Mouse (Mus musculus) kidney, postnatal 14 days (tissue): ENCODE measurements around the gene Dnmt3a.

Experiments used
- DNase-seq: peaks from one replicate; pipeline ENCODE4 v3.0.0; 2022; ENCODE audit warnings: mixed read lengths

Gene Dnmt3a

DNA sequence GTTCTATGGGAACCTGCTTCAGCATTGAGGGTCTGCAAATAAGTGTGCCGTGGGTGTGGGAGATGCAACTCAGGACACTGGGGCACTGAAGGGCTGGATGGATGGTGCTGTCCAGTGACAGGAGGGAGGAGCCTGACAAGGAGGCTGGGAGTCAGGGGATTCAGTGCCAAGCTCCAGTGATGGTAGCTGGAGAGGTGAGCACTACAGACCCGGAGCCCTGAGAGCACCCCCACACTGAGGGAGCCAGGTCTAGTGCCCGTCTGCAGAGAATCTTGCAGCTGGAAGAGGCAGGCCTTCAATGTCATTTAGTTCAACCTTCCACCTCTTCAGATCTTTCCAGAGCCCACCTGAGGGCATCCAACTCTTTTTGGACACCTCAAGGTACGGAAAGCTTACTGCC lies at the start of gene Dnmt3a:
Gene Dnmt3a (plus strand): TSS at position 156 of the 400 bp plus-strand sequence.
- DNase-seq: no peak

DNA sequence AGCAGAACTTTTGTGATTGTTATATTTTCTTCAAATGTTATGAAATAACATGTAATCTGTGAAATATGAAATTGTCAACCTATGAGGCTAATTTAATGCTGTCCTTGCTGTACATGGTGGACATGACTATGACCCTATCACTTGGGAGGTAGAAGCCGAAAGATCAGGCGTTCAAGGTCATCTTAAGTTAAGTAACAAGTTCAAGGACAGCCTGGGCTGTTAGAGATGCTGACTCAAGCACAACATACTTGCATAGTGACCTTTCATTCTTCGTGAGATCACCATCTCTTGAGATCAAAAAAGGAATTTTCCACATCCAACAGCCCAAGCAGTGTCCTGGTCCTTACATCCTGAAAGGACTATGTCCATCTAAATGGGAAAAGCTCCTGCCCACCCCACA lies 49.6 kb upstream of the Dnmt3a start:
- no peak for DNase-seq

DNA sequence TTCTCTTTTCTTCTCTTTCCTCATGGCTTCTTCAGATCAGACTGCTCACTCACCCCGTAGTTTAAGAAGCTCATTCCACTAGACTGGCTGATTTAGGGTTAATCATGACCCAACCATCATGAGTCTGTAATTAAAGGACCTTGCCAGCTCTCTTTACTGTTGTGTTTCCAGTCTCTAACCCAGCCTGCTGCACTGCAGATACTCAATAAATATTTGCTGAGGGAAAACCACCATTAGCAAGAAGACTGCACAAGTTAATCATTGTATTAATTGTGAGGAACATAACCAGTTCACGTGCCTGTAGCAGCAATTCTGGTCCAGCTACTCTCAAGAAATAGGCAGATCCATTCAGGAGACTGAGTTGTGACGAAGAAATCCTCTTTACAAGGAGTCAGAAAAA lies 47.7 kb upstream of the Dnmt3a start:
- DNase-seq: peak; percentile 17

DNA sequence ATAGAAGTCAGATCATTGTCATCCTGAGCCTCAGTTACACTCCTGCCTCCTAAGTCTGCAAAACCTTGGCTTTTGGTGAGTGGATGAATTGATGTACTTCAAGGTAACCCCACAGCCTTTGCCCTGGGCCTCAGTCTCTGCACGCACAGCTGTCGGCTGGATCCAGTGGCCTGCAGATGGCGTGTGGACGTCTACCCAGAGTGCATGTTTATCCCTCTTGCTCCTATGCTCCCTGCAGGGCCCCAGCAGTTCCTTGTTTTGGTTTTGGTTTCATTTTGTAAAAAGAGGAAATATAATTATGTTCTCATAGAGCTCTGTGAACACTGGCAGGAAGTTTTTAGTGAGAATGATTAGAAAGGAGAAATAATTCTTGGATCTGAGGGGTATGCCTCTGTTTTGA lies 46.4 kb upstream of the Dnmt3a start:
- peak; percentile 77 for DNase-seq

DNA sequence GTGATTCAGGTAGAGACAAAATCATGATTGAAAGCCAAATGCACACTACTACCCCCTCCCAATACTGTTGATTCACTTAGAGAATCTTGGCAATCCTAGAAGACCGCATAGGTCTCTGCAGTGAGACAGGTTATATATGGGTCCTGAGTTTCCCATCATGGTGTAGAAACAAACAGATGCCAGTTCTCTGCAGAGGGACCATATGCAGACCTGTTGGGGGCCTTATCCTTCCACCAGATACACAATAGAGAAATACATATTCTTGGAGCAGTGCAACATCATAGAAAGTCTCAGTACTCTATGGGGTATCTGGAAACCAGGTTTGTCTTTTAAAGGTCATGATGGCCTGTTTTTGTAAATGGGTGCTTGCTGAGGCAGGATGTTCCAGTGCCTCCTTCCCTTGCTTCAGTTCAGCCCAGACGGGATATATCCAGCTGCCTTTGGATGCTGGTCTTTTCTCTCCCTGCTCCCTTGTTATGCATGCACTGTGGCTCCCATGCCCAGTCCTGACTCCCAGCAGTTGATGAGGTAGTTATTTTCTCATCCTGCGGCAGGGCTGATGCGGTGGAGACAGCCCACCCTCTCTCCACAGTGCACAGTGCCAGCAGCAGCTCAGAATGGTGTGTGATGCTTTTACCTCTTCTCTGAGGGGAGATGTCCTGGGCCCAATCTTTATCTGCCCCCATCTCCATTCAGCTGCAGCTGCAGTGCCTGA lies 44.8 kb upstream of the Dnmt3a start:
- no peak for DNase-seq

DNA sequence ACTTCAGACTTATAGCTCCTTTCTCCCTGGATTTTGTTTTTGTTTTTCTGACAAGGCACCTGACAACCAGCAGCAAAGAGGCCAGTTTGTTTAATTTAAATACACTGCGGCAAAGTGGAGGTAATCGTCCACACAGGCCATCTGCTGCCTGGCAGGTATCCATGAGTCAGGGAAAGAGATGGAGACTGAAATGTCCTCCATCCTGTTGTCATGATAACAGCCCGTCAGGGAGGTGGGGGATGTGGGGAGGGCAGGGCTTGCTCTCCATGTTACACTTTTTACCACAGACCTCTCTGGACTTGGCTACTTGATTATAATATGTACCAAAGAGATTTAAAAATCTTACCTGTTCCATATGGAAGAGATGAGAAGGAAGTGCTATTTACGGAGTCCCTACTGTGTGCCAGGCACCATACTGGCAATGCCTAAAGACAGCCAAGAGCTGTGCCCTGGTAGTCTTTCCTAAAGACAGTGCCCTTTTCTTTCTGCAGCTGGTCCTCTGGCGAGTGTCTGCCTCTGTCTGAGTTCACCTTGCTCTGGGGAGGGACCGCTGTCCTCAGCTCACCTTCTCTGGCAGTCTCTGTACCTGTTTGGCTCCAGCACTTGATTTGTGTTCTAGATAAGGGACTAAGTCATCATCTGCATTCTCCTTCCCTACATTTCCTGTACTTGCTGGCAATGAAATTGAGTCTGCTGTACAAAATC lies 44.1 kb upstream of the Dnmt3a start:
- DNase-seq: no peak

DNA sequence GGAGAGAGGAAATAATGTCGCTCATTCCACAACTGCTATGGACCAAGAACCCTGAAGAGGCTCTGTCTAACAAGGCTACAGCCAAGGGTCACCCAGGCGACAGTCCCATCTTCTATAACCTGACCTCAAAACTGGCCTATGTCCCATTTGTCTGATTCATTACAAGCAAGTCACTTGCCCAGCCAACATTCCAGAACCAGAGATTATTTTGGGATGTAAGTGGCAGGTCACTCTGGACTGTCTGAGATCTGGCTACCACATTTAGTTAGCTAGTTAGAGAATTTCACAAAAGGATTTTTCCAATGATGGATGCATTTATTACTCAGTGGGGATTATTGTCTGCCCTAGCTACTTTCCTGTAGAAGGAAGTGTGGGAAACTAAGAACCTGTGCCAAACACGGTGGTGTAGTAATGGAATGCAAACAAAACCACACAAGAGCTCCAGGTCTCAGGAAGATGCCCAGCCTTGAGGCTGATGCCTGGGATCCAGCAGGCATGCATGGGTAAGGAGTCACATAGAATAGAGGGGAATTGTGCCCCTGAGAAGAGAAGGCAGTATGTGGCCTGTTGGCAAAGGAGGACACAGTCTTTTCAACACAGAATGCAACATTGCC lies 41.5 kb upstream of the Dnmt3a start:
- no peak for DNase-seq

DNA sequence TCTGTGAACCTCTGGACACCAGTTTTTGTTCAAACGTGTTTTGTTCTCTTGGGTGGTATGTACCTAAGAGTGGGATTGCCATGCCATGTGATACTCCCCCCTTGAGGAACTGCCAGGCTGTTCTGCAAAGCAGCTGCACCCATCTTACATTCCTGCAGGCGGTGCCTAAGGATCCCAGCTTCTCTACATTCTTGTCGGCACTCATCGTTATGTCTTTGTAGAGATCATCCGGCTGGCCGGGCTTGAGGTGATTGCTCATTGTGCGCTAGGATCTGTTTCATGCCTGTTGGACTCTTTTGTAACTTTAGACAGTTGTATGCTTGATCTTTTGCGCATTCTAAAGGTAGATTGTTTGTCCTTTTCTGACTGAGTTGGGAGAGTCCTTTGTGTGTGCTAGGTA lies 38.4 kb upstream of the Dnmt3a start:
- DNase-seq: no peak

DNA sequence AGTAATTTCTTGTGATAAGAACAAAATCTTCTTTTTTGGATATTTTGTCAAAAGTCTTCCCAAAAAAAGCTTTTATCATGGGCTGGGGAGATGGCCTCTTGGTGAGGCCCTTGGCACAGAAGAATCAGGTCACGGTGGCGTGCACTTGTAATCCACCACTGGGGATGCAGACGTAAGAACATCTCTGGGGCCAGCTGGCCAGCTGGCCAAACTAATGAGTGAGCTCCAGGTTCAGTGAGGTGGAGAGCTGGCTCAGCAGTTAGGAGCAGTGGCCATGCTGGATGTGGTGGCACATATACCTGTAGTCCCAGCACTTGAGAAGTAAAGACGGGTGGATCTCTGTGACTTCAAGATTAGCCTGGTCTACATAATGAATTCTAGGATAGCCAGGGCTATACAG lies 37.4 kb upstream of the Dnmt3a start:
- DNase-seq: no peak

DNA sequence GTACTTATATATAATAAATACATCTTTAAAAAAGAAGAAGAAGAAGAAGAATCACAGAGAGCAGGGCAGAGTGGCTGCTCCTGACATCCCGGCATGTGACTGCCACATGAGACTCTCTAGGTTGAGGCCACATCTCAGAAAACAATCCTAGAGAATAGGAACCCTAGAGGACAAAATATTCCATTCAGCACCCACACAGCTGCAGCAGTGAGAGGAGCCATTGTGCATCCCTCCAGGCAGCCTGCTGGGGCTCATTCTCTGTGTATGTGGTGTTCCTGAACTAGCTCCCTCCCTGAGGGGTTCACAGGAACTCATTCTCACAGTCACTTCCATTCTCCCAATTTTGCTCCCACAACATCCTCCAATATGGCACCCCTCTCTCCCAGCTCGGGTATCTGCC lies 35.3 kb upstream of the Dnmt3a start:
- no peak for DNase-seq

DNA sequence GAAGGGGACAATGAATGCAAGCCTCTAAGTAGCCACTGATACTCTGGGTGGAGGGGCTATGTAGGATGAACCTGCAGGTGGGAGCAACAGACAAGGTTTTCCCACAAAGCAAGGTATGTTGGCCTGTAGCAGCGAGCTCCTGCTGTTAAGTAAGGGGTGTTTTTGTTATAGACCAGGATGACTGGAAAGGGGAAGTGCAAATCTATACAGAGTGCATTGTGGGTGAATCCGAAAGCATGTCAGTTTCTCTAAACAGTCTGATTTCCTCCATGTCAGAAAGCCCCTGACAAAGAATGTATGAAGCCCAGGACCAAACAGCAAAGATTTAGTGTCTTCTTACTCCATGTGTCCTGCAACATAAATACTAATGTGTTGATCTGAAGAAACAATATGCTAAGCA lies 34.7 kb upstream of the Dnmt3a start:
- no peak for DNase-seq

DNA sequence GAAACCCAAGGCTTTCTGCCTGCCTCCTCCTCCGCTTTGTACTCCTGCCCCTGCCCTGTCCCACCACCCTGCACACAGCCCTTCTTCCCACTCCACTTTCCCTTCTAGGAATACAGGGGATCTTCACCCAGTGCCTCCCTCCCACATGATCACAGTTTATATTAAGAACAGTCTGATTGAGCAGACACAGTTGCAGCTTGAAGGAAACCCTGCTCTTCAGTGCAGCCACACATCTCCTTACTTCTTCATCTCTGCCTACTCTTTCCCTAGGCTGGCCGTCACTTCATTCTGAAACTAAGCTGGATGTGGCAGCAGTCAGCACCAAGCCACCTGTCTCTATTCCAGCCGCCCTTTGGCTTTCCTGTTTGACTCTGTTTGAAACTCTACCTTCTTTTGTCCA lies 32.2 kb upstream of the Dnmt3a start:
- DNase-seq: no peak

DNA sequence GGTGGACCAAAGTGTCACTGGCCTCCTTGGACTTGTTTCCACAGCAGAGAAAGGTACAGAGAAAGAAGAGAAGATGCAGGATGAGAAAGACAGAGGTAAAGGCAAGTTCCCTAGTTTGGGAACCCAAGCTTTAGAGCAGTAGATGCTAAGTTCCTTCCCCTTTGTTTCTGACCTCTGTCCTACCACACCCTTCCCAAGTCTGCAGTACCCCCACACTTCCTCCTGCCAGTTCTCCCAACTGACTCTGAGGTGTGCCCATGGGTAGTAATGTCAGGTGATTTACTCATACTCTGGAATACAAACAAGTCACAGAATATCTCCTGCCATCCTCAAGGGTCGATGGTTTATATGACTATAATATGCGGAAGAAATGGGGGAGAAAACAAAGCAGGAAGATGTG lies 29.8 kb upstream of the Dnmt3a start:
- DNase-seq: no peak

DNA sequence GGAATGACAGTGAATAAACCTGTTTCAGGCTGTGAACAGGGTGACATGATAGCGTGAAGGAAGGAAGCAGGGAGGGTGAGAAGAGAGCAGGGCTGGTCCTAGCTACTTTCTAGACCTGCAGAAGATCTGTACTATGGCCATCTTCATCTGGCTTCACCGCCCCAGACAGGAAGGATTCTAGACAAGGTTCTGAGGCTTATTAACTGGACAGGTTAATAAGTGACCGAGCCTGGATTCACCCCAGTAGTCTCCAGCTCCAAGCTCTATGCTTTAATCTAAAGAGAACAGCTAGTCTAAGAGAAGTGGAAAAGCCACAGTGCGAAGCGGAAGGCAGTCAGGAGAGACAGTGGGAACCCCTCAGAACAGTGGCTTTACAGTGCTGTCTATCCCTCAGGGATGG lies 28.1 kb upstream of the Dnmt3a start:
- DNase-seq: peak; percentile 78

DNA sequence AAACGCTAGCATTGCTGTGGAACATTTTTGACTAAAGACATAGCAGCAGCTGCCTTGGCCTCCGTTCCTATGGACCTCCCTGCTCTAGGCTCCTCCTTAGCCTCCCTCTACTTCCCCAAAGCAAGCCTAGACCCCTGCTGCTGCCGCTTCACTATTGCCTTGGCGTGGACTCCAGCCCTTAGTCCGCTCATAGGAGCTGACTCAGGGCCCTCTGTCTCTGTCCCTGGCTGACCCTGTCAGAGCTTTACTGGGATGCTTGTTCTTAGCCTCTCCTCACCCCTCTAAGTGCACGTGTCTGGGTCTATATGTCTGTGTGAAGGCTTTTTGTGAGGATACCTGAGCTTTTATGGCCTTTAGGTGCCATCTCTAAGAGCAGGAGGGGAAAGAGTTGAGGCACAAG lies 27.5 kb upstream of the Dnmt3a start:
- DNase-seq: peak; percentile 53

DNA sequence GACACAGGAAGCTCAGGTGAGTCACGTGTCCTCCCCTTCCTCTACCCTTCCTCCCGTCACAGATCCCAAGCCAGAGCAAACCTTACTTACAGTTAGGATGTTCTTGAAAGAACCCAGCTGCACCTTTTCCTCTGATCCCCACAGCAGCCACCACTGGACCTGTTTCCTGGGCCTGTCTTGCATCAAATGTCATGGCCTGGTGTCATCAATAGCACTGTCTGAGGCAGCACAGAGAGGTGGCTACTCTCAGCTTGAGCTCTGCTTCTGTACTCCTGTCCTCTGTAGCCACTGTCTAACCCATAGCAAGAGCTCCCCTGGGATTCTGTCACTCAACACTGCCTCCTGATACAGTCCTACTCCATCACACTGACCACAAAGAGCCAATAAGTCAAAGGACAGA lies 26.2 kb upstream of the Dnmt3a start:
- no peak for DNase-seq

DNA sequence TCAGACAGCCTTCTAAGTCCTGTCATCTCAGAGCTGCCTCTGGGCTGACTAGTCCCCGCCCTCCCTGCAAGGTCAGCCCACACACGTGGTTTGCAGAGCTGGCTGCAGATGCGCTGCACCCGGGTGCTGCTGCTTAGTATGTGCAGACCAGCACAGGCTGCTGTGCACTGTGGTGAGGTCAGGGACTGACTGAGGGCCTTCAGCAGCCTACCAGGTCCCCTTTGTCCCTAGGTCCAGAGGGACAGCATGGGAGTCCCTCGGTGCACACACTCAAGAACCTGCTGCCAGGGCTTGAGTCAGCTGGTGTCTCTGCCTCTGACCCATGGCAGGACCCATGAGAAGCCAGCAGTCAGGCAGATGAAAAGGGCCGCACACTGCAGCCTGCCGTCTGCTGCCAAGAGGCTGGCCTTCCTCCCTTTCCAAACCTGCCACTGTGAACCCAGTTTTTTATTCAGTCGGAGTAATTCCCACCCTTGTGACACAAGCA lies 25.4 kb upstream of the Dnmt3a start:
- DNase-seq: peak; percentile 79

DNA sequence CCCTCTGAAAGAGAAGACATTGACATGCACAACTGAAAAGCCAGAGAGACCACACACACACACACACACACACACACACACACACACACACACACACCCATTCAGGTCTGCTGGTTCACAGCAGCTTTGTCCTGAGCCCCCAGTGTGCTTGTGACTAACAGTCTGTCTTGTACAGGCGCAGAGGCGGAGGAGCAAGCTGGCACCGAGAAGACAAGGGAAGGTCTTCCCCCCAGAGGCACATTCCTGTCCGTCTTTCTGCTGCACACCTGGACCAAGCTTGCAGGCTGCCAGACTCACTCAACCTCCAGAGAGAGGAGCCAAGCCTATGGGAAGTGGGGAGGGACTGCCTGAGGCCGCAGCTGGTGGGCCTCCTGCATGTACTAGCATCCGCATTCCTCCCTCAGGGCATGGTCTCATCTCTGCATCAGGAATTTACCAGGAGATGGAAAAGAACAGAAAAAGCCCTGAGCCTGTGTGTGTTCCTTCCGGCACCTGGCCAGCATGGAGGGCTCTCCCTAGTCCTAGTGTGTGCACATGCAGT lies 24.8 kb upstream of the Dnmt3a start:
- DNase-seq: peak; percentile 61

DNA sequence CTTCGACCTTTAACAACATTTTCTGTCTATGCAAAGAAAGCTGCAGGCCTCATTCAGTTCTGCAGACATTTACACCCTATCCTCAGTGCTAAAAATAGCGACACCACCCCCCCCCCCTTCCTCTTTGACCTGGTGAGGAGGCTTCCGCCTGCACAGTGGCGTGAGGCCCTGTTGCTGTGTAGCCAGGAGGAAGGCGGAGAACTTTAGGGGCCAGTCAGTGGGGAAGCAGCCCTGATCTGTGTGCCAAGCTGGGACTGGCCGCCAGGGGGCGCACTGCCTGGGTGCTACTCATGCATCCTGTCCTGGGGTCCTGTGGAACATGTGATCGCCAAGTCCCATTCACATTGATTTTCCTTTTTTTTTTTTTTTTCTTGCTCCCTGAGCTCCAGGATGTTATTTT lies 24.3 kb upstream of the Dnmt3a start:
- peak; percentile 94 for DNase-seq

DNA sequence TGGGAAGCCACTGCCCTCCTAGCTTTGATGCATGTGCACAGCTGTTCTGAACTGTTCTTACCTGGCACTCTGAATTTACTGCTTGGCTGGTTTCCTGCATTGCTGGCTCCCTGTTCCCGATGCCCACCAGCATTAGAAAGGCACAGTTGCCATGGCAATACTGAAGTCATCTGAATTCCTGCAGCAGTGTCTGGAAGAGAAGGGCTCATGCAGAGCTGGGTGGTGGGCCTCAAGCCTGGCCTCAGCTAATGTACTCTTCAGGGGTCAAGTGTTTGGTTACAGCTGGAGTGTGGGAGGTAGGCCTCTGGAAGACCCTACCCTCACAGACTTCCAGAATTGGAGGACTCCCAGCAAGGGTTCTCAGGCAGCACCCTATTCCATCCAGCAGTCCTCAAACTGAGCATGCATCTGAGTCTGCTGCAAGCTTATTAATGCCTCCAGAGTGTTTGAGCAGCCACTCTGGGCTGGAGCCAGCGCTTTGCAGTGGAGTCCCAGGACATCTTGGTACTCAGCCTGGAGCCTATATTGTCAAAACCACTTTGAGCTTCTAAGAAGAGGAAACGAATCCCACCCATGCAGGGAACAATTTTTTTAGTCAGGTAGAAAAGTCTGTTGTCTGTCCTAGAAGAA lies 22.5 kb upstream of the Dnmt3a start:
- no peak for DNase-seq

DNA sequence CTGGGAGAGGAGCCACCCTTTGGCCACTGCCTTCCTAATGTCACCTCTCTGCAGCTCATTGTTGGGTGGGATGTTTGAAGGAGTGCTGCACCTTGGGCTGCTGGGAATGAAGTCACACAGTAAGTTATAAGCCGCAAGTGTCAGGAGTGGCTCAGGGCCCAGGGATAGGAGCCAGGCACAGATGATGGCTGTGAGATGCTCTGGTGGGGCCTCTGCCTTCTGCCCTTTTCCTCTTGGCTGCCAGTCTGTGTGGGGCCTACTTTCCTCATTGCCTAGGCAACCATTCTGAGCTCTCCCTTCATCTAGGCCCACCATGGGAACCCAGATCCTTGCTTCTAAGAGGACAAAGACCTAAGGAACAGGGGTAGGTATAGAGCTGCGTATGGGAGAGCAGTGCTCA lies 21.5 kb upstream of the Dnmt3a start:
- no peak for DNase-seq

DNA sequence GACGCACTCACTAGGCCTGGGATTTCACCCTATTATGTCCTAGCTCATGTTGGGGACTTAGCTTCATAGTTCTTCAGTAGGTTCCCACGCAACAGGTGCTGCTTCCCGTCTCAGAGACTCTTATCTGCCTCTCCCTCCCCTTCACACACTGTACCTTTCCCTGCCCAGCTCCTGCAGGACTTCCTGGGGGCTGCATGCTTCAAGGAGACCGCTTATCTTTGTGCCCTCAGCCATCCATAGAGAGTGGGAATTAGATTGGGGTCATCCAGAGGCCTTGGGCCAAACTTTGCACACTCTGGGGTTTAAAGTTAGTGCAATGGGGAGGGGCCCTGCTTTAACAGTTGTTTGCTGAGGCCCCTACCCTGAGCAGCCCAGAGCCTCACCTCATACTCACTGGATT lies 21.1 kb upstream of the Dnmt3a start:
- no peak for DNase-seq

DNA sequence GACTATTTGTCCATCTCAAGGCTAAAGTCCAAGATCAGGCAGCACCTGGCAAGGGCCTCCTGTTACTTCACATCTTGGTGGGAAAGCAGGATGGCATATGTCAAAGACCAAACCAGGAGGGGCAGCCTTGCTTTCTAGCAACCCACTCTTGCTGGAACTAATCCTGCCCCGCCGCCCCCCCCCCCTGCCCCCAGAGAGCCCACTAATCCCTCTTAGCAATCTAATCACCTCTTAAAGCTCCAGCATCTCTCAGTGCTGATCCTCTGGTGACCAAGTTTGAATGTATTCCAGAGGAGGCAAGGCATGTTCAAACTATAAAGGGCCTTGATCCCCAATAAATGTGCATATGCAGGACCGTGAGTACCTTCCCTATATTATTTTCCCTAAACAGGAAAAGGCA lies 18.8 kb upstream of the Dnmt3a start:
- no peak for DNase-seq
